Mouse (Mus musculus) CD4-positive helper T cell, adult 2 months (primary cell): ENCODE results near the gene Fadd.

Source experiments
- DNase-seq: peaks from one replicate; pipeline ENCODE4 v3.0.0-alpha.2; 2012; ENCODE audit warnings: low read depth, missing footprints, low spot score

The Fadd gene

DNA sequence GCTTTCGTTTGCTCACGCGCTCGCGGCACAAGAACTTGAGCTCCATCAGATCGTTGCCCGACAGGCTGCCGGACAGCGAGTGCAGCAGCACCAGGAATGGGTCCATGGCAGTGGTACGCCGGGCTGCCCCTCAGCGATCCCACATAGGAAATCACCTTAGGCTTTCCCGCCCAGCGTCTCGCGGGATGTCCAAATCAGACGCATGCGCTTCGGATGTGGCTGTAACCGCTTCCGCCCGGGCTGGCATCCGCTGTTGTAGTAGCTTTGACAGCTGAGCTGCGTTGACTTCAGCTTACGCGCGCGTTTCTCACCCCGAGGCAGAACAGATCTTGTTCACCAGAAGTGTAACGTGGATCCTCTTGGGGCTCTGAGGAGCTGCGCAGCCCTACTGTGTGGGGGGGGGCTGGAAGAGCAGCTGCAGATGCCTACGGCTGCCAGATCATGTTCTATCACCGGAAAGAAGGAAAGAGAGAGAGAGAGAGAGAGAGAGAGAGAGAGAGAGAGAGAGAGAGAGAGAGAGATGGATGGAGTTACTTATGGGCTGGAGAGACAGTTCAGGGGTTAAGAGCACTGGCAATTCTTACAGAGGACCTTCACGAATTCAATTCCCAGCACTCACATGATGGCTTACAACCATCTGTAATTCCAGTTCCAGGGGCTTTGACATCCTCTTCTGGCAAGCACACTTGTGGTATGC, at the start of gene Fadd:
Gene Fadd, minus strand, starts transcription at position 180 of the 697 bp plus-strand sequence.
- DNase-seq = peak; percentile 96

DNA sequence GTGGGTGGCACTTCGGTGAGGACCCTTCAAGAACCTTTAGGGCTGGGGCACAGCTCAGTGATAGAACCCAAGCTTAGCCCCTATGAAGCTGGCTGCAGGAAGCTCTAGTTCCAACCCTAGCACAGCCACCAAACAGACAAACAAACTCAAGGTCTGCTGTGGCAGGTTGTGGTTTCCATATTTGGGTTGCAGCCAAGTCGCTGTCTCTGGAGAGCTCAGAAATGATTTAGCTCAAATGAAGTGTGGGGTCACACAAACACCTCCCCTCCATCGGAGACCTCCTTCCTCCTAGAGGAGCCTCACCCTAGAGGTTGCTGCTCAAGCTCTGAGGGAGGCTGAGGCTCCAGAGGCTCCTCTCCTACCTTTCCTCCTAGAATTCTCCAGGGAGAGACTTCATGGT, 48.4 kb upstream of the Fadd start:
- no peak for DNase-seq

DNA sequence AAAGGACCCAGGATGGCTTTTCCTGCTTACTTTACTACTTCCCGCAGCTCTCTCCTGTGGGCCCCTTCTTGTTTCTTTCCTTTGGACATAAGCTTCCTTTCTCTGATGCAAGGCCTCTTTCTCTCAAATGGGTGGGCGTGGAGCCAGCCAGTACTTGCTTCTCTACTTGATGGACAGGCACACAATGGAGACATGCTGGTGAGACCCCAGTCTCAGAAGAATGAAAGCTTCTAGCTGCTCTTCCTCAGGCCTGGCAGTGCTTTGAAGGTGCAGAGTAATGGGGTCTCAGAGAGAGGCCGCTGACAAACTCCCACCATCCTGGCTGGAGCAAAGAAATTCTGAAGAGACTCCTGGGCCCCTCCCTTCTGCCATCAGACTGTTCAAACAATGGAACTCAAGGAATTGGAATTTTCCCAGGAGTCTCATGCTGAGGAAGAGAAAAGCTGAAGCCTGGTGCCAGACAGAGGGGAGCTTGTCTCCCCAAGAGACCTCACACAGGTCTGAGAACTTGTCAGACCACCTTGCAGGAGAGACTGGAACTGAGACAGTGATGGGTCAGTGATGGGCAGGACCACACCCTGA, 46.2 kb upstream of the Fadd start:
- no peak for DNase-seq

DNA sequence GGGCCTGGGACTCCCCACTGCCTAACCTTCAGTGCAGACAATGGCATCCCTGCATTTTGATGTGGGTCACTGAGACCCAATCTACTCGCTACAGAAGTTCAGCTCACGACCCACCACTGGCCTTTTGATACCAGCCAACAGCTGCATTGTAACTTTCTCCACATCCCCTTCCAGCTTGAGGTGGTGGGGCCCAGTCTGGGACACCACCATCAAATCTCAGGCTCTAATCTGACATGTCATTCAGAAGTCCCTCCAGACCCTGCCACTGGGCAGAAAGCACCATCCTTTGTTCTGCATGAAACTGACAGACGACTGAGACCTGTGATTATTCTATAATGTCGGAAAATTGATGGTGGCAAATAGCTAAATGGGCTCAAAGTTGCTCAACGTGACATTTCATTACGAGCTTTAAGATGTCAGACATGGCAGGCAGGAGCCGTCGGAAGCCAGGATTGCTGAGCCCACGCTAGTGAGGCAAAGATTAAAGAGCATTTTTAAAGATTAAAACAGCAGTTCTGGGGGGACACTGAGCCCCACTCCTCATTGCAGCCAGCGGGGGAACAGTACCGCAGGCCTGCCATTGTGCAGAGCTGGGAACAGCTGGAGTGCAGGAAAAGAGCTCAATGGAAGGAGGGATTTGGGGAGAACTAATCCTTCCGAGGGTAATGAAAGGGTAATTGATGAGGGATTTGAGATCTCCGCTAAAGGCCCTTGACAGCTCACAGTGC, 45.5 kb upstream of the Fadd start:
- no peak for DNase-seq

DNA sequence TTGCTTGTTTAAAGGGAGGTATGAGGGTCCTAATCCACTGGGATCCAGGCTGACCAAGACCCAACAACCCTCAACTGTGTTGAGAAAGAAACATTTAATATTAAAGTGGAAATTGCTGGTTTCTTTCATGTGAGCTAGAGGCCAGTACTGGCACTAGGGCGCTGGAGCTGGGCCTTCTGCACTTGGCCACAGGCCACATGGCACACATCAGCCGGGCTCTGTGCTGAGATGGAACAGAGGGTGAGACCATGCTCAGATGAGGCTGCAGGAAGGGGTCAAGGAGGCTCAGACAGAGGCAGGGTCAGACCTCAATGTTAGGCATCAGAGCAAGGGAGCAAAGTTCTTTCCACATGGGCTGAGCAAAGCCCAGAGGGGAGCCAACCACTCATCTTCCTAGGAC, 43.8 kb upstream of the Fadd start:
- DNase-seq = no peak

DNA sequence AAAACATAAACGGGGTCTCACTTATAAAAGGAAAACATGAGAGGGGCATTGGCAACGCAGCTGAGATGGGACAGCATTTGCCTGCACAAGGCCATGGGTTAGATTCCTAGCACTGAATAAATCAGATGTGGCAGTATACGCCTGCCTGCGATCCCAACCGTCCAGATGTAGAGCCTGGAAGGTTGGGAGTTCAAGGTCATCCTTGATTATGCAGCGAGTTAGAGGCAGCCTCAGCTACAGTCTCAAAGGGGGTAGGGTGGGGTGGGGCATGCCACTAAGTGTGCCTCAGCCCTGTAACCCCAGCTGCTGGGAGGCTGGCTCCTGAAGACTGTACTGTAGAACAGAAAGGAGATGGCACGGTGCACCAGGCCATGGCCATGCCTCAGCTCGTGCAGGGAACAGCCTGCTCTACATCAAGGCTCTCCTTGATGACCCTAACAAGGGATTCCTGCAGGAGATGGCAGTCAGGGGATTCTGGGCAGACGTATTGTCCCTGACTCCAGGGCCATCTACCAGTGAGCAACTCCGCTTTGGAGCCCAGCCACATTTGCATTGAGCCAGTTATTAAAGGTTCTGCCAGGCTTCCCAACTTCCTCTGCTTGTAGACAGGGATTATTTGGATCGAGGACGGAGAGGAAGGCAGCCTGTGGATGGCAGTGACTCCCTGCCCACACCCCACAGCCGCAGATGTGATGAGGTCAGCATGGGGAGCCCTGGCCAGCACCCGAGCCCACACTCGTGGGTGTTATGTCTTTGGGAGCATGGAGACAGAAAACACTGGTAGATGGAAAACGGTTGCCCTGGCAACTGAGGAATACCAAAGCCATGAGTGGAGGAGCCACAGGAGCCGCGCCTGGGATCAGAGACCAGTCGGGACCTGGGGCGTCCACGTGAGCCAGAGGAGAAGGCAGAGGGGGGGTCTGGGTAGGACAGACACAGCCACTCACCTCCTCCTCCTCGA, 38.7 kb upstream of the Fadd start:
- no peak for DNase-seq

DNA sequence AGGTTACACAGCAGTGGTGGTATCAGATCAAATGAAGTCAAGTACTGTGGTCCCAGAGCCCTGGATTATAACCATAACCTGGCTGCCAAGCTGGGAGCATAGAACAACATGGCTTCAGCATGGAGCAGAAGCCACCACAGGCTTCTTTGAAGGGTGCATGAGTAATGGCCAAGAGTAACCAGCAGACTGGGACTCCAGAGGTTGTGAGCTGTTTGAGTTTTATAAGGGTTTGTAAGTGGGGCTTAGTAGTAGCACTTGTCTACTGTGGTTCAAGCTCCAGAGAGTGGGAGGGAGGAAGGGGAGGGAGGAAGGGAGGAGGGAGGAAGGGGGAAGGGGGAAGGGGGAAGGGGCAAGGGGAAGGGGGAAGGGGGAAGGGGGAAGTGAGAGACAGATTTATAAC, 38.1 kb upstream of the Fadd start:
- DNase-seq = no peak

DNA sequence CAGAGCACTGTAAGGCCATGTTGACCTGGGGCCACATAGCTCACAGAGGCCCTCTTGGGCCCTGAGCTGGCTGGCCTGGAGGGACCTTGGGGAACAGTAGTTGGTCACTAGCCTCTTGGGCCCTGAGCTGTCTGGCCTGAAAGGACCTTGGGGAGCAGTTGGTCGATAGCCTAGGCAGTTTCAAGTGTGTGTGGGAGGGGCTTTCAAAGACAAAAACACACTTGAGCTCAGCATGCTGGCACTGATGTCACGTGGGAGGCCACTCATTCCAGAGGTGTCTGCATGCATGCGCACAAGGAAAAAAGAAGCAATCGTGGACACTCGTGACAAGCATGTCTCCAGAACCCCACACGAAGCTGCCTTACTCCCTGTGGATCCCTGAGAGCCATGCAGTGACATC, 33.1 kb upstream of the Fadd start:
- DNase-seq = no peak

DNA sequence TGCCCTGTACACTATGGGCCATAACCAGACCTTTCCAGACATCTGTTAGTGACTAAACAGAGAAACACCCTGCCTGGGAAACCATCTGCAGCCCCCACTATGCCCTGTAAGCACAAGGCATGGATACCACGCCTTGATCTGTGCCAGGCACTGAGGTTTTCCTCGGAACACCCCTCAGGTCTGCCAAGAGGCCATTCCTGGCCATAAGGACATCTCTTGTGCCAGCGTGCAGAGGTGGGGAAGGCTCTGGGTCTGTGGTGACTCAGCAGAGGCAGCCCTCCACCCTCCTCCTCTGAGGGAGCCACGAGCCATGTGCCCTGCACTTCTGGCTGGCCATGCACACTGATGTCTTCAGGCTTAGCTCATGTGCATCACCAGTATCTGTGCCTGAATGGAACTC, 30.6 kb upstream of the Fadd start:
- no peak for DNase-seq

DNA sequence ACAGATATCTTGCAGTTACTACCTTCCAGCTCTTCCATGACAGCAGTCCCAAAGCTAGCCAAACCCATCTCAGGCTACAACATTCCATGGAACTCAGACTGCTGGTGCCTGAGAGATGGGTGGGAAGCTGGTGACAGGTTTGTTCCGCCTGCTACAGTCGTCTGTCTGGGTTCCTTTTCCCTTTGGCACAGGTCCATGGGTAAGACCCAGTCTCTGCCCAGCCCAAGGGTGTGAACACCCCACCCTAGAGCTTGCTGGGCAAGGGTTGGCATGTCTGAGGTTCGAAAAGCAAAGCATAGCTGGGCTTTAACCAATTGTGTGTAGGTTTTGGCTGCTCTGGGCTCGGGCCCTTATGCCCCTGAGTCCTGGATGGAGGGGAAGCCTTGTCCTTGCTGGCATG, 30.1 kb upstream of the Fadd start:
- DNase-seq = no peak

DNA sequence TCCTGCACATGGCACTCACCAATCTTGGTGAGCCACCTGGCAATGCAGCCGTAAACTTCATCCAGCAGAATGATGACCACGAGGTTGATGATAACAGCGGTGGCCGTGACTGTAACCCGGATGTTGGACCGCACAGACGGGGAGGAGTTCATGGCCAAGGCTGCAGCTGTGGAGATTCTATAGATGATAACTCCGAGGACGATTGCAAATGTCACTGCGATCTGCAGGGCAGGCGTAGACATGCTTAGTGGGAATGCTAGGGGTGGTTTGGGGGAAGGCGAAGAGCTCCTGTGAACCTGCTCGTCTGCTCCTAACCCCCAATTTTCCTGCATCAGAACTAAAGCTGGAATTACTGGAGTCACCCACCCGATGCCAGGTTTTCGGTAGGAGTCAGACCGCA, 29.3 kb upstream of the Fadd start:
- no peak for DNase-seq

DNA sequence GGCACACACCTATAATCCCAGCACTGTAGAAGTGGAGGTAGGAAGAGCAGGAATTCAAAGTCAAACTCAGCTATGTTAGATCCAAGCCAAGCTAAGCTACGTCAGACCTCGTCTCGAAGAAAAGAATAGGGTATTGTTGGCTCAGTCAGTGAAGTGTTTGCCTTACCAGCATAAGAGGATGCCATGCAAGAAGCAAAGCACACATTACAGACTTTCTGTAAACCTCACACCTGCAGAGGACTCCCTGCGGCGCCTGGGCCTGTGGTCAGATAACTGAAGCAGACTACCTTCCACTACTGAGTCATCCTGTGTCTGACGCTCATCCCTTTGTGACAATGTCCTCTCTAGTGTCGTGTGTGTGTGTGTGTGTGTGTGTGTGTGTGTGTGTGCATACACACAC, 27.3 kb upstream of the Fadd start:
- no peak for DNase-seq

DNA sequence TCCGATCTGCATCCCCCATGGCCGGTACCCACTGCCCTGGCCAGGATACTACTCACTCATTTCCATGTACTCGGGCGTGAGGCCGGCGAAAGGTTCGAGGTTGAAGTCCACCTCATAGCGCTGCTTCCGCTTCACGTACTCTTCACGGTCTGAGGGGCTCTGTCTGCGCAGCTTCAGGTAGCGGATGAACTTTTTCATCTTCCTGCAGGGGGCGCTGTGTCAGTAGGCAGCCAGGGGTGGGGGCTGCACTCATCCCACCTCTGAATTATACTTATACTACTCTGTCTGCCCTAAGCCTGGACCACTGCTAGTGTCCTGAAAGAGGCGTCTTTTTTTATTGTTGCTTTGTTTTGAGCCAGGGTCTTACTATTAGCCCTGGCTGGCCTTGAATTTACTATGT, 25.6 kb upstream of the Fadd start:
- no peak for DNase-seq

DNA sequence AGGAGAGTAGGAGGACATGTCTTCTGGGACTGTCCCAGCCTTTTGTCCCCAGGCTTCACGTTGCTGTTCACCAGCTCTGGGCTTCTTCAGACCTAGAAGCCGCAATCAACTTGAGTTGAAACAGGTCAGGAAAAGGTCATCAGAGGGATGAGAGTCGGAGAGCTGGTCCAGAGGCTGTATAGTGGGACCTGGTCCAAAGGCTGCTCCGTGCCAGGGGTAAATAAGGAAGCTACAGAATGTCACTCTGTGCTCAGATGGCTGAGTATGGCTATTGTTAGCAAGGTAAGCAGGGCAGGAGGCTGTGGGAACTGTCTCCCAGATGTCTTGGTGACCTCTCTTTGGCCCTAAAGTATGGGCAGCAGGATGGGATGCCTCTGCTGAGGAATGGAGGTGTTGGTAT, 22.5 kb upstream of the Fadd start:
- DNase-seq = no peak

DNA sequence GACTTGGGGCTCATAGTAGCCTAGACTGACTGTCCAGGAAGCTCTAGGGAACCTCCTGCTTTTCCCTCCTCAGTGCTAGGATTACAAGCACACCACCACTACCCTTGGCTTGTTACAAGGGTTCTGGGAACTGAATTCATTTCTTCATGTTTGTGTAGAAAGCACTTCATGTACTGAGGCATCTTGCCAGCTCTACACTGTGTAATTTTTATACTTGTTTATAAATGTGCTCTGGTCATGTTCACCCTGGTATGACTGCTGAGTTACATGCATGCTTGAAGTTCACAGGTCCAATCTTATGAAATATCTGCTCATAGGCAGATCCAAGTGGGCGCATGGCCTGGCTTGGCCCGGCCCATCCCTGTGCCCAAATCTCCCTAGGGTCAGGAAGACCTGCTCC, 22.0 kb upstream of the Fadd start:
- DNase-seq = no peak

DNA sequence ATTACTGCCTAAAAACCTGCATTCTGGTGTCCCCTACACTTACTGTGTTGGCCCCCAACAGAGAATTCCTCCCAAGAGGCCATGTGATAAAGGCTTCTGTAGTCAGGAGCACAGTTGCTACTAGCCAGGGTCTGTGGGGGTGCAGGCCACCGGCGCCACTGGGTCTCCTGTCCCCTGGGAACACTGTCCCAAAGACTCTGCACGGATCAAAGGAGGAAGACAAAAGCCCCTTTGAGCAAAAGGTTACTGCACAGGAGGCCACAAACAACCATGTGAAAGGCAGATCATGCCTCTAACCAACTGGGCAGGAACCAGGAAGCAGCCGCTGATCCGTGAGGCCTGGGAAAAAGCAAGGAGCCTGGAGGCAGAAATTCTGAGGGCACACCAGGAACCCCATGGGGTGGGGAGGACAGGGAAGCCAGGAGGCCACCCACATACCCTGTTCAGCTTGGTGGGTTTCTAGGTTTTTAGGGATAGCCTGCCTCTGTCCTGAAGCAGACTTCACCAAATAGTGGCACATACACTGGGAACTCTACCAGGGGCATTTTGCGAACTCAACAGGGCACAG, 18.2 kb upstream of the Fadd start:
- no peak for DNase-seq

DNA sequence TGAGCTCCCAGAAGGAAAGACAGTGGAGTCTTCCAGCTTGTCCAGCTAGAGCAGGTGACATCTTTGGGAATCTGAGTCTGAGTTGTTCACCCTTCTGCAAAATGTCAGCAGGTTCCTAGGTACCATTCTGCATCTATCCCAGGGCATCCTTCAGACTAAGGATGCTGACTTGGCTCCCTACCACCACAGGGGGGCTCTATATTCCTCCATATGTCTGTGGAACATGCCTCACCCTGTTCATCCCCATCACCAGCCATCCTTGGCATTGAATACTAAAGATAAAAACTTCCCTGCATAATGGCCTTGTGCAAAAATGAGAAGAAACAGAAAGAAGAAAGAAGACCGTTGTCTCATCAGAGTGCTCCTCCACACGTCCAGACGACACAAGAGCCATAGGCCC, 7.2 kb upstream of the Fadd start:
- DNase-seq = no peak

DNA sequence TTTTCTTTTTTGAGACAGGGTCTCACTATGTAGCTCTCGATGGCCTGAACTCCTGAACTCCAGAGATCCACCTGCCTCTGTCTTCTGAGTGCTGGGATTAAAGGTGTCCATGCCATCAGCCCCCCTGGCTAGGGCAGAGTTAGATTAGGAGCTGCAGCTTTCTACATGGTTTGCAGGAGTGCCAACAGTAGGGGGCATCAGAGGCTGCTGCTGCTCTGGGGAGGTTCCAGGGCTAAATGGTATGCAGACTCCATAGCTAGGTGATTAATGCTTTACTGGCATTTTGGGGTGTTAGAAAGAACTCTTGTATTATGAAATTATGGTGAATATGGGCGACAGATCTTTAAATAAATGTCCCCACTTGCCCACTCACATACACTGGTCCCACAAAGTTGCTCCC, 5.0 kb upstream of the Fadd start:
- DNase-seq = no peak

DNA sequence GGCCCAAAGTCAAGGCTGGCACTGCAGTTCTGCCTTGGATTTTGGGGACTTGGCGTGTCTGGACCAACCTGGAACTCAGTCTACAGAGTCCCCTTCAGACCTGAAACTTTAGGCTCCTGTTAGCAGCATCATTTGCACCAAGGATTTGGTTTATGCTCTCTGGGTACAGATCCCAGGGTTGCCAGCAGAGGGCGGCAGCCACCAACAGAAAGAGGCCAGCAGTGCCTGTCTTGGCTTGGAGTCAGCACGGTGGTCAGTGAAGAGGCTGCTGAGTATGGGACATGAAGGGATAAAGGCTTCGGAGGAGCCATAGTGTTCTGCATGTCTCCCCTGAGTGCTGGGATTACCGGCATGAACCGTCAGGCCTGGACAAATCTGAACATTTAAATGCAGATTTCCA, 3.4 kb upstream of the Fadd start:
- DNase-seq = peak; percentile 30

DNA sequence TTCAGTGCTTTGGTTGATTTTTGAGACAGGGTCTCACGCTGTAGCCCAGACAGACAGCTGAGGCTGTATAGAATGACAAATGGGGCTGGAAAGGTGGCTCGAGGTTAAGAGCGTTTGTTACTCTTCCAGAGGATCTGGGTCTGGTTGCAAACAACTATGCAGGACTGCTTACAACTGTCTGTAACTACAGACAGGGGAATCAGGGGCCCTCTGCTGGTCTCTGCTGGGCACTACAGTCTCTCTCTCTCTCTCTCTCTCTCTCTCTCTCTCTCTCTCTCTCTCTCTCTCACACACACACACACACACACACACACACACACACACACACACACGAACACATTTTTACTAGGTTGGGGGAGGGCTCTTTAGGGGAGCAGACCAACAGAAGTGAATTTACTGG, 1.4 kb upstream of the Fadd start:
- peak; percentile 83 for DNase-seq

DNA sequence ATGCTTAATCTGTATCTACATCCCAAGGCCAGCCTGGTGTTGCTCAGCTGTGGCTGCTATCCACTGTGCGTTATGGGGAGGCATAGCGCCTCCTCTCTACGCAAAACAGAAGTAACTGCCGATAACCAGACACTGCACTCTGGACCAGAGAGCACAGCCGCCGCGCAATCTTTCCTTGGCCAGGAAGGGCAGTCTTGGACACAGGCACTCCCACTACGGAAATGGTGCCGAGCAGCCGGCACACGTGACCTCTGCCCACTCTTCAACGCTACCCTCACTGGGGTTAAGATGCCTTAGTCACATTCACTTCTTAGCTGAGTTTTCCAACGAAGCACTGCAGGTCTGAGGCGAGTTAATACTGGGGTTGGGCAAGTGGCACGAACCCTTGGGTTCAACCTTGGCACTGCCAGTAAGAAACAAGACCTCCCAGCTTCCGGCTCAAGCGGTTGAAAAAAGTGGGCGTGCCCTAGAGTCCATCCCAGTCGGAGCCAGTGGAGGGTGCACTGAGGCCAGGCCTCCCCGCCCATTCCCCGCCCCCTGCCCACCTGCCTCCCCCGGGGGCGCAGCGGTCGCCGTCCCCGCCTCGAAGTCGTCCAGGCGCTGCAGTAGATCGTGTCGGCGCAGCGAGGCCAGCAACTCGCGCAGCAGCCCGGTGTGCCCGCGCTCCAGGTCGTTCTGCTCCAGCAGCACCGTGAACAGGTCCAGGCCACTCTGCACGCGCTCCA, 542 bp downstream of the Fadd start:
- peak; percentile 90 for DNase-seq
